Comparison of ENCODE assay signal across 11 mouse cellular contexts in genomic region chr16:87307109-87307735, GRCm38 (mm10). TPM values are rescaled to one million over a fixed set of nuclear protein-coding genes. Genes with fewer than 3 reads are reported as not detected.
DNase-seq lines count a peak whose midpoint lies in the region; ATAC-seq and TF ChIP-seq lines count a peak whose summit lies in the region.
"Had no signal": no experiment of that assay in that cellular context is flagged by ENCODE, and none has a peak within 500 bp of the region (broad histone marks: within the 10 kb centered on the region; RNA-seq: fewer than 3 reads in every experiment).

No protein-coding gene starts in this region.

- H3K79me2 ChIP-seq in myocyte (ENCODE audit: control insufficient read depth, insufficient read depth) = no peaks in the 10 kb centered on the region

- no peak overlapping the region for H3K4me3 ChIP-seq in kidney, postnatal 0 days (replicated peaks; ENCODE audit: low read depth, low read length)
- H3K4me3 ChIP-seq in kidney, embryonic 15.5 days (replicated peaks) = no peak overlapping the region
- H3K4me3 ChIP-seq in brown adipose tissue, adult 24 weeks (ENCODE audit: insufficient read depth, low read depth, low read length) = no peak overlapping the region
- H3K4me3 ChIP-seq in myocyte = no peak overlapping the region
- H3K4me3 ChIP-seq in forebrain, embryonic 16.5 days (replicated peaks; ENCODE audit: low read length) = no peak overlapping the region
- no peak overlapping the region for H3K4me3 ChIP-seq in forebrain, embryonic 15.5 days
- H3K4me3 ChIP-seq: layer of hippocampus, adult 2 months had no signal

- TF ChIP-seq CTCF in kidney, postnatal 0 days (IDR thresholded peaks at IDR 0.05; ENCODE audit: low read depth) = no peak

- 36% methylated on average over 10 of the region's 10 CpGs for WGBS in kidney, postnatal 0 days
- 52% methylated on average over 10 of the region's 10 CpGs for WGBS in kidney, embryonic 15.5 days
- 86% methylated on average over 10 of the region's 10 CpGs for WGBS in forebrain, embryonic 16.5 days
- 83% methylated on average over 10 of the region's 10 CpGs for WGBS in forebrain, embryonic 15.5 days

- TF ChIP-seq POLR2A in myocyte (IDR thresholded peaks at IDR 0.05; ENCODE audit: insufficient read length, low read depth) = peak; percentile 13

- no peaks in the 10 kb centered on the region for H3K4me1 ChIP-seq in kidney, postnatal 0 days (replicated peaks; ENCODE audit: insufficient read depth, low read length)
- 0 out of 2 replicates have a peak, but pooled peaks cover 2% of the 10 kb centered on the region for H3K4me1 ChIP-seq in kidney, embryonic 15.5 days
- H3K4me1 ChIP-seq in brown adipose tissue, adult 24 weeks (ENCODE audit: control insufficient read depth, insufficient read depth, insufficient read length, low read length) = no peaks in the 10 kb centered on the region; the same call in none of the 2 replicates
- H3K4me1 ChIP-seq in forebrain, embryonic 16.5 days (replicated peaks; ENCODE audit: control insufficient read depth, insufficient read depth, low read length) = no peaks in the 10 kb centered on the region
- no peaks in the 10 kb centered on the region for H3K4me1 ChIP-seq in forebrain, embryonic 15.5 days

- no peak for DNase-seq in kidney, postnatal 0 days (ENCODE audit: low spot score)
- DNase-seq in heart, postnatal 14 days = peak; percentile 21 to 41
- DNase-seq in liver = no peak
- DNase-seq: cerebellum, postnatal 36 days had no signal

- H3K27ac ChIP-seq in kidney, postnatal 0 days = no peak overlapping the region
- H3K27ac ChIP-seq in kidney, embryonic 15.5 days = no peak overlapping the region
- H3K27ac ChIP-seq in brown adipose tissue, adult 24 weeks (replicated peaks; ENCODE audit: low read depth, low read length) = peak overlapping the region; percentile 62
- no peak overlapping the region for H3K27ac ChIP-seq in forebrain, embryonic 16.5 days (ENCODE audit: low read length)
- no peak overlapping the region for H3K27ac ChIP-seq in forebrain, embryonic 15.5 days (replicated peaks)
- H3K27ac ChIP-seq: layer of hippocampus, adult 2 months had no signal

- no peak overlapping the region for H3ac ChIP-seq in myocyte (ENCODE audit: control insufficient read depth, insufficient read length)

- 0 out of 2 replicates have a peak overlapping the region, but pooled peaks have one; percentile 16 for H3K4me2 ChIP-seq in kidney, postnatal 0 days (ENCODE audit: low read length)
- no peak overlapping the region for H3K4me2 ChIP-seq in kidney, embryonic 15.5 days
- H3K4me2 ChIP-seq in myocyte (ENCODE audit: low read depth) = peak overlapping the region; percentile 88
- H3K4me2 ChIP-seq in forebrain, embryonic 16.5 days (ENCODE audit: low read length) = no peak overlapping the region
- H3K4me2 ChIP-seq in forebrain, embryonic 15.5 days (replicated peaks) = no peak overlapping the region

- H3K9me3 ChIP-seq in kidney, postnatal 0 days (replicated peaks; ENCODE audit: low read length) = no peaks in the 10 kb centered on the region
- no peaks in the 10 kb centered on the region for H3K9me3 ChIP-seq in kidney, embryonic 15.5 days (replicated peaks)
- no peaks in the 10 kb centered on the region for H3K9me3 ChIP-seq in forebrain, embryonic 16.5 days (ENCODE audit: control insufficient read depth, low read length)
- no peaks in the 10 kb centered on the region for H3K9me3 ChIP-seq in forebrain, embryonic 15.5 days
- H3K9me3 ChIP-seq: G1E had no signal

- ATAC-seq in kidney, postnatal 0 days (replicated peaks; ENCODE audit: low FRiP score, low read depth) = no peak
- ATAC-seq in kidney, embryonic 15.5 days (replicated peaks; ENCODE audit: low FRiP score) = no peak
- ATAC-seq in forebrain, embryonic 16.5 days = no peak
- no peak for ATAC-seq in forebrain, embryonic 15.5 days (replicated peaks)

- no peaks in the 10 kb centered on the region for H3K27me3 ChIP-seq in kidney, postnatal 0 days (ENCODE audit: insufficient read depth, low read length)
- H3K27me3 ChIP-seq in kidney, embryonic 15.5 days = no peaks in the 10 kb centered on the region
- H3K27me3 ChIP-seq in myocyte (ENCODE audit: control insufficient read depth, insufficient read depth, insufficient read length) = no peaks in the 10 kb centered on the region
- no peaks in the 10 kb centered on the region for H3K27me3 ChIP-seq in forebrain, embryonic 16.5 days (replicated peaks; ENCODE audit: control insufficient read depth, insufficient read depth, low read length)
- no peaks in the 10 kb centered on the region for H3K27me3 ChIP-seq in forebrain, embryonic 15.5 days

- H3K36me3 ChIP-seq in kidney, postnatal 0 days (ENCODE audit: insufficient read depth, low read length) = no peaks in the 10 kb centered on the region
- H3K36me3 ChIP-seq in kidney, embryonic 15.5 days = no peaks in the 10 kb centered on the region
- no peaks in the 10 kb centered on the region for H3K36me3 ChIP-seq in myocyte (ENCODE audit: control insufficient read depth, insufficient read depth)
- no peaks in the 10 kb centered on the region for H3K36me3 ChIP-seq in forebrain, embryonic 16.5 days (ENCODE audit: control insufficient read depth, insufficient read depth)
- no peaks in the 10 kb centered on the region for H3K36me3 ChIP-seq in forebrain, embryonic 15.5 days
- H3K36me3 ChIP-seq: G1E had no signal

- H3K9ac ChIP-seq in kidney, postnatal 0 days (ENCODE audit: low read depth, low read length) = no peak overlapping the region
- no peak overlapping the region for H3K9ac ChIP-seq in kidney, embryonic 15.5 days
- no peak overlapping the region for H3K9ac ChIP-seq in forebrain, embryonic 16.5 days (replicated peaks; ENCODE audit: low read depth, low read length)
- H3K9ac ChIP-seq in forebrain, embryonic 15.5 days (replicated peaks) = no peak overlapping the region

- intact Hi-C loops in heart, postnatal 14 days (cut with DNase I) = loop anchor here (5.0 kb wide), 1 partner anchor 45 kb away; no protein-coding TSS in a partner anchor

TF ChIP-seq in myocyte, 11 proteins besides CTCF, POLR2A, EP300 and RAD21:
- peak; percentile 74 to 80 (median 76) for TF ChIP-seq MYOD1 (IDR thresholded peaks at IDR 0.05; ENCODE audit: control insufficient read depth in 1 of 3, insufficient read length in 2 of 3, low read depth in 2 of 3)
- TF ChIP-seq E2F4 (IDR thresholded peaks at IDR 0.05; ENCODE audit: insufficient read depth) = no peak

RNA-seq across cellular contexts. Expression of gene N6amt1, which starts 46.8 kb away (rescaled TPM):
- polyA plus RNA-seq in kidney, postnatal 0 days (2015; fragmentation: Nextera tagmentation; extraction: Ambion mirVana) = 27.2 and 30.6 TPM in 2 replicates
- 28.4 and 29.5 TPM in 2 replicates for polyA plus RNA-seq in kidney, embryonic 15.5 days (2015; fragmentation: Nextera tagmentation; extraction: Ambion mirVana)
- polyA plus RNA-seq in brown adipose tissue, adult 24 weeks (2012; ENCODE audit: insufficient read depth, insufficient read length, missing spikeins) = 26.8 and 30.3 TPM in 2 replicates
- total RNA-seq in heart, postnatal 14 days (2021) = 10 to 100 TPM; 16.3 to 17.5 TPM
- 6.2 TPM for polyA plus RNA-seq in myocyte (2012; fragmentation: generic; extraction: Trizol)
- 13.8 and 17.5 TPM in 2 replicates for polyA plus RNA-seq in forebrain, embryonic 16.5 days (2015; fragmentation: Nextera tagmentation; extraction: Ambion mirVana)
- 16.2 and 16.3 TPM in 2 replicates for polyA plus RNA-seq in forebrain, embryonic 15.5 days (2015; fragmentation: Nextera tagmentation; extraction: Ambion mirVana)

Comparison
In these comparisons a context has a peak if more than half of its experiments do, and no peak if none do; other contexts are left out.
1. H3K4me2 ChIP-seq: peak in kidney, postnatal 0 days (single experiment) and myocyte (single experiment); none in kidney, embryonic 15.5 days (single experiment), forebrain, embryonic 16.5 days (single experiment) and forebrain, embryonic 15.5 days (single experiment).
2. DNase-seq: peak in heart, postnatal 14 days (2 of 2); none in kidney, postnatal 0 days (single experiment) and liver (single experiment).